Comparison of ENCODE assay signal across 8 mouse cellular contexts in the genomic region with DNA sequence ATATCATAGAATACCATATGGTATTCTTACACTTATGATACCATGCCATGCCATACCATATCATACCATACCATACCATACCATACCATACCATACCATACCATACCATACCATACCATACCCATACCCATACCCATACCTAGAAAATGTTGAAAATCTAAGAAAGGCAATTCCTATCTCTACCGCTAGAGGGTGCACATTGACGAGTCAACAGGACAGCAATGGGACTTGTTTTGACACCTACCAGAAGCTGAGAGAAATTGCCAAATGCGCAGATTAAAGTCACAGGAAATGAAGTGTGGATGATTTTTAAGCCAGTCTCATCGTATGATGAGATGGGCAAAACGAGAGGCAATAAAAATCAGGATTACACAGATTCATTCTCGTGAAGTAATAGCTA.
DNase-seq lines count a peak whose midpoint lies in the region; ATAC-seq and TF ChIP-seq lines count a peak whose summit lies in the region.

No protein-coding gene starts in this region.

- no peak overlapping the region for H3K27ac ChIP-seq in left cerebral cortex, adult 2 months
- H3K27ac ChIP-seq in liver, embryonic 14.5 days = no peak overlapping the region

- DNase-seq in cerebellum, postnatal 14 days = peak; percentile 30 to 60
- DNase-seq in cerebellum, postnatal 36 days = no peak
- no peak for DNase-seq in left cerebral cortex, adult 2 months (ENCODE audit: extremely low spot score in 1 of 2, low spot score in 2 of 2)
- DNase-seq in left cerebral cortex, postnatal 4 days = no peak
- peak; percentile 61 for DNase-seq in NIH3T3 (ENCODE audit: low read depth)
- DNase-seq in liver, embryonic 14.5 days (ENCODE audit: low read depth in 3 of 3, low spot score in 3 of 3) = peak; percentile 0 to 7 (median 2)
- DNase-seq in right cerebral cortex, postnatal 10 days (ENCODE audit: low spot score in 2 of 2) = no peak

- no peak overlapping the region for H3K9ac ChIP-seq in liver, embryonic 14.5 days (replicated peaks)

- no peaks in the 10 kb centered on the region; the same call in 1 of the 2 replicates for H3K9me3 ChIP-seq in liver, embryonic 14.5 days (ENCODE audit: control insufficient read depth, low read length)

- H3K27me3 ChIP-seq in liver, embryonic 14.5 days (ENCODE audit: control insufficient read depth, insufficient read depth, low read length) = no peaks in the 10 kb centered on the region

- intact Hi-C loops in left cerebral cortex, adult 2 months (cut with DNase I) = no loop called here
- intact Hi-C loops in left cerebral cortex, postnatal 4 days (cut with DNase I) = no loop called here

- 29% methylated on average over 6 of the region's 6 CpGs for WGBS in liver, embryonic 14.5 days (ENCODE audit: insufficient replicate concordance)

- H3K4me1 ChIP-seq in liver, embryonic 14.5 days (replicated peaks; ENCODE audit: control insufficient read depth in 2 of 2, insufficient read depth in 2 of 2, low read length in 1 of 2) = no peaks in the 10 kb centered on the region

- H3K36me3 ChIP-seq in liver, embryonic 14.5 days (replicated peaks; ENCODE audit: control insufficient read depth, insufficient read depth, low read depth) = no peaks in the 10 kb centered on the region

- no peak overlapping the region for H3K4me3 ChIP-seq in left cerebral cortex, adult 2 months
- H3K4me3 ChIP-seq in liver, embryonic 14.5 days (ENCODE audit: insufficient read depth in 1 of 2, low read depth in 2 of 2, low read length in 2 of 2) = no peak overlapping the region

- no peak overlapping the region for H3K4me2 ChIP-seq in liver, embryonic 14.5 days (ENCODE audit: low read depth)

- TF ChIP-seq CTCF in left cerebral cortex, adult 2 months (IDR thresholded peaks at IDR 0.05) = peak; percentile 62
- TF ChIP-seq CTCF in liver, embryonic 14.5 days (IDR thresholded peaks at IDR 0.05; ENCODE audit: low read depth) = peak; percentile 68

- no peak for ATAC-seq in liver, embryonic 14.5 days (ENCODE audit: insufficient read depth)
- ATAC-seq in inflammation-experienced regulatory T-cells, adult 6 months = no peak

- no peak for TF ChIP-seq EP300 in liver, embryonic 14.5 days (IDR thresholded peaks at IDR 0.05; ENCODE audit: low read depth)

Comparison
In these comparisons a context has a peak if more than half of its experiments do, and no peak if none do; other contexts are left out.
1. DNase-seq: peak in cerebellum, postnatal 14 days (2 of 2), NIH3T3 (single experiment) and liver, embryonic 14.5 days (3 of 3); none in cerebellum, postnatal 36 days (0 of 2), left cerebral cortex, adult 2 months (0 of 2), left cerebral cortex, postnatal 4 days (single experiment) and right cerebral cortex, postnatal 10 days (0 of 2).